Mouse (Mus musculus): ENCODE results near the gene Kcnh7. TPM values are rescaled to one million over a fixed set of nuclear protein-coding genes. Genes with fewer than 3 reads are reported as not detected.
A peak's percentile ranks its signal among the peaks of the same experiment; 100 is the strongest.

Kcnh7 gene
- polyA plus RNA-seq, 1 experiment from 2014 or later, result 2.7 TPM

DNA sequence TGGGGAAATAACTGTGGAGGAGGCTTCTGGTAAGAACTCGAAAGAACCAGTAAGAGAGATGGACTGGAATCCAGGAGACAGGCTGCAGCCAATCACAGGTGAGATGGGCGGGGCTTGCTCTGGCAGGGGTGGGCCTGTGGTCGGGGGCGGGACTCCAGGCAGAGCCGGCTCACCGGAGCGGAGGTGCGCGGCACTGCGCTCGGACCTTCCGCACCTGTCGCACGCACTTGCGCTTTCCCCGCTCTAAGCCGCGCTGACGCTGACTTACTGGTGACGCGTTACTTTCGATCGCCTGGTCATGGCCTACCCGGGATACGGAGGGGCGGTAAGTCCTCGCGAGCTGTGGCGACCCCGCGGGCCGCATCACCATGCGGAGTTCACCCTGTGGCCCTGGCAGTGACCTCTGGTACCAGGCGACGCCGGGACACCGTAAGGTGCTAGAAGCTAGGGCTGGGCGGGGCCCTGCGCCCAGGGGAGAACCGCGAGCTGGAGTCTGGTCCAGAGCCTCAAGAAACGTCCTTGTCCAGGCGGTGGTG, 519.9 kb downstream of the Kcnh7 start, which contains the start of gene Gca:
Gca (plus strand) TSS at position 151 of the 536 bp plus-strand sequence.
- under 1% methylated on average over 43 of the region's 43 CpGs for WGBS
- H3K27ac ChIP-seq (replicated peaks), result peak within 1 kb of the TSS; percentile 42
- H3K36me3 ChIP-seq, result no peaks in the 10 kb centered on the region
- 0 out of 2 replicates have a peak, but pooled peaks cover 8% of the 10 kb centered on the region for H3K4me1 ChIP-seq
- no peaks in the 10 kb centered on the region for H3K9me3 ChIP-seq
- ATAC-seq (ENCODE audit: extremely low read depth, insufficient number of reproducible peaks, low FRiP score, low TSS enrichment), result peak; percentile 88
- H3K27me3 ChIP-seq (replicated peaks), result 0 out of 2 replicates have a peak, but pooled peaks cover 3% of the 10 kb centered on the region
- H3K4me2 ChIP-seq, result peak within 1 kb of the TSS; percentile 92
- peak within 1 kb of the TSS; percentile 84 for H3K4me3 ChIP-seq
- H3K9ac ChIP-seq, result peak within 1 kb of the TSS; percentile 84

DNA sequence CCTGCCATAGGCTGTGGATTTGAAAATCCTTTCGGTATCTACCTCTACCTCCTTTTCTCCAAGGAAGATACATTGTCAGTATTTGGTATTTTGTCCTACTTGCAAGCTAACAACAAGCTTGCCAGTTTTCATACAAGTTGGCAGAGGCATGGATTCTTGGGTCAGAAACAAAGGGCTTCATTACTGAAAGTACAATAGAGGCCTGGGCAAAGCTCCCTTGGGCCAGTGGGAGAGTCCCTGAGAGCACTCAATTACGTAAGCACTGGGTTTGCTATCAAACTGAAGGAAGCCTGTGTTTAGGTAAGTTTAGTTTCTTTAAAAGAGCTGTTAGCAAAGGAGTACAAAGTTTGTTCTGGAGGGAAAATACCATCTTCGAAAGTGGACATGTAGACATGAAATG, 521.5 kb downstream of the Kcnh7 start:
- Histone ChIP-seq H3K4me2 (no peak overlapping the region), H3K4me3 (no peak overlapping the region), H3K27ac (replicated peaks) (no peak overlapping the region), H3K4me1 (0 out of 2 replicates have a peak, but pooled peaks cover 8% of the 10 kb centered on the region), H3K9me3 (no peaks in the 10 kb centered on the region), H3K36me3 (no peaks in the 10 kb centered on the region), H3K9ac (no peak overlapping the region), H3K27me3 (replicated peaks) (0 out of 2 replicates have a peak, but pooled peaks cover 3% of the 10 kb centered on the region)
- no peak for ATAC-seq (ENCODE audit: extremely low read depth, insufficient number of reproducible peaks, low FRiP score, low TSS enrichment)
- 79% methylated on average over 3 of the region's 3 CpGs for WGBS

DNA sequence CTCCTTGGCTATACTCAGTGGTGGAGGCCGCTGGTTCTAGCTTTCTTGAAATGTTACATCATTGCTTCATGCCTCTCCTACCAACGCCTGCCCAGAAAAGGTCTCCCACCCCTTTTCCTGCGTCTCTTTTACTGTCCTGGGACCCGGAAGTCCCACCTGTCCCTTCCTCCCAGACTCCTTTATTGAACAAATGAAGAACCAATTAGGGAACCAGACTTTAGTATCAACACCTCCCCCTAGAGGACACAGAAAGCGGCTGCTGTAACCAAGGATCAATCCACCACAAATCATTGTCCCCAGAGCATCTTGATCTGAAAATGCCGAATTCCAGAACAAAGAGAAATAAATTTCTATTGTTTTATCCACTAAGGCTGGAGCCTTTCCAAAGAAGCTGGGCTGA, 523.5 kb downstream of the Kcnh7 start:
- H3K4me3 ChIP-seq, result no peak overlapping the region

DNA sequence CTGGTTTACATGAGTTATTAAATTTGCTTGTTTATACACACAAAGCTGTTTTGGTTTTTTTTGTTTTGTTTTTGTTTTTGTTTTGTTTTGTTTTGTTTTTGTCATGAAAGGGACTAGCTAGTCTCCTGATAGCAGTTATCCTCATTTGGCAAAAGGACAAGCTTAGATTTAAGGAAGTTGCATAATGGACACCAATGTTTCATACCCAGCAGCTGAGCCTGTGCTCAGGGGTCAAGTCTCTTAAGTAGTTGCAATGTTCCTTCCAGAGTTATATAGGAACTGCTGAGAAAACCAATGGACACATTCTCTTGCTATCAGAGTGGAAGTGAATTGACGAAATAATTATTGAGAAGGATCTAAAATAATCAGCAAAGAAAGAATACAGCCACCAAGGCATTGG, 528.0 kb downstream of the Kcnh7 start:
- 0 out of 2 replicates have a peak, but pooled peaks cover 12% of the 10 kb centered on the region for H3K4me1 ChIP-seq
- no peak overlapping the region for H3K4me3 ChIP-seq
- no peak overlapping the region for H3K9ac ChIP-seq
- WGBS, result 80% methylated on average over 1 of the region's 1 CpGs
- ATAC-seq (ENCODE audit: extremely low read depth, insufficient number of reproducible peaks, low FRiP score, low TSS enrichment), result no peak
- H3K27me3 ChIP-seq (replicated peaks), result no peaks in the 10 kb centered on the region; the same call in 1 of the 2 replicates
- H3K27ac ChIP-seq (replicated peaks), result no peak overlapping the region
- no peak overlapping the region for H3K4me2 ChIP-seq
- no peaks in the 10 kb centered on the region for H3K9me3 ChIP-seq
- H3K36me3 ChIP-seq, result no peaks in the 10 kb centered on the region

More for the DNA sequence above, 523.5 kb downstream of the Kcnh7 start:
- H3K4me1 ChIP-seq, result 0 out of 2 replicates have a peak, but pooled peaks cover 9% of the 10 kb centered on the region
- no peak overlapping the region for H3K4me2 ChIP-seq
- ATAC-seq (ENCODE audit: extremely low read depth, insufficient number of reproducible peaks, low FRiP score, low TSS enrichment), result no peak
- WGBS, result 45% methylated on average over 6 of the region's 6 CpGs
- no peaks in the 10 kb centered on the region for H3K9me3 ChIP-seq
- no peaks in the 10 kb centered on the region for H3K36me3 ChIP-seq
- H3K9ac ChIP-seq, result no peak overlapping the region
- no peak overlapping the region for H3K27ac ChIP-seq (replicated peaks)
- H3K27me3 ChIP-seq (replicated peaks), result peaks cover 3% of the 10 kb centered on the region; the same call in 1 of the 2 replicates

DNA sequence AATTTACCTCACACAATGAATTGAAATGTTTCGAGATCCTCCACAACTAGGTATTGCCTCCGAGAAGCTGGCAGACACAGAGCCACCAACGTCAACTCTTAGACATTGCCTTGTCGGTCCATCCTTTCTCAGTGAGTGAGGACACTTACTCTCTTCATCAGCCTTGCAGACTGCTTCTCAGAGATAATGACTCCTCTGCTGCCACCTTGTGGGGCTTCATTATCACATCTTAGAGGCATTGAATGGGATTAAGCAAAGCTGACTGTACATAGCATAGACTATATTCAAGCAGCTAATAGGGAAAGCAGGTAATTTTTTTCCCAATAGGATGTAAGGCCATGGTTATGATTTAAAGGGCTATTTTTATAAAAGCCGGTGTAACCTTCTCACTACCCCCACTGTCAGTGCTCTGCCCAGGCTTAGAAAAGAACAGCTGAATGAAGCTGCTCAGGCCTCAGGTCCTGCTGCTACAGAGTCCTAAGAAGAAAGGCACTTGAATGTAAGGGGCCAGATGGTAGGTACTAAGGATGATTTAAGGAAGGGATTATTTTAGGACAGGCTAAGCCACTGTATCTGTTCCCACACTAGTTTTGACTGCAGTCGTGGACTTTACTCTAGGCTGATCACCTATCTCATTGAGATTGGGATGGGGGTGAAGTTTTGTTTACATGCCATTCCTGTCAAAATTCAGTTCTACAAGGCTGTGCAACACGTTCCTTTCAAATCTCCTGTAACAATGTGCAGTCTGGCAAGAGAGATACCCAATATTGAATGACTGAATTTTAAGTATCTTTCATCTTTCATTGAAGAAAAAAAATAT, 529.4 kb downstream of the Kcnh7 start:
- H3K4me1 ChIP-seq, result 0 out of 2 replicates have a peak, but pooled peaks cover 15% of the 10 kb centered on the region
- no peak overlapping the region for H3K9ac ChIP-seq
- H3K4me2 ChIP-seq, result no peak overlapping the region
- H3K36me3 ChIP-seq, result no peaks in the 10 kb centered on the region
- H3K4me3 ChIP-seq, result no peak overlapping the region
- H3K27ac ChIP-seq (replicated peaks), result no peak overlapping the region
- no peaks in the 10 kb centered on the region for H3K9me3 ChIP-seq
- no peaks in the 10 kb centered on the region; the same call in 1 of the 2 replicates for H3K27me3 ChIP-seq (replicated peaks)
- WGBS, result 36% methylated on average over 7 of the region's 7 CpGs
- no peak for ATAC-seq (ENCODE audit: extremely low read depth, insufficient number of reproducible peaks, low FRiP score, low TSS enrichment)

DNA sequence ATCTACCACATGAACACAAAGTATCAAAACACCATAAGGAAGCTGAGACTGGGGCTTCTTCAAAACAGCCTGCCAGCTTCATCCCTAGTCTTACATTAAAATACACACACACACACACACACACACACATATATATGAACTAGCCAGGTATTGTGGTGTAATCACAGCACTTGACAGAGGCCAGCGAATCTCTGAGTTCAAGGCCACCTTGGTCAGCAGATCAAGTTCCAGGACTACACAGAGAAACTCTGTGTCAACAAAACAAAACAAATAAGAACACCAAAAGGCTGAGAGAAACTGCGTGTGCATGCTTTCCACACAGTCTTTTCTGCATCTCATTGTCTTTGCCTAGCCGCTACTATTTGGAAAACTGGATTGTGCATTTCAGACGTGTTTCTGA, 531.6 kb downstream of the Kcnh7 start:
- WGBS, result 73% methylated on average over 4 of the region's 4 CpGs
- H3K4me3 ChIP-seq, result no peak overlapping the region

DNA sequence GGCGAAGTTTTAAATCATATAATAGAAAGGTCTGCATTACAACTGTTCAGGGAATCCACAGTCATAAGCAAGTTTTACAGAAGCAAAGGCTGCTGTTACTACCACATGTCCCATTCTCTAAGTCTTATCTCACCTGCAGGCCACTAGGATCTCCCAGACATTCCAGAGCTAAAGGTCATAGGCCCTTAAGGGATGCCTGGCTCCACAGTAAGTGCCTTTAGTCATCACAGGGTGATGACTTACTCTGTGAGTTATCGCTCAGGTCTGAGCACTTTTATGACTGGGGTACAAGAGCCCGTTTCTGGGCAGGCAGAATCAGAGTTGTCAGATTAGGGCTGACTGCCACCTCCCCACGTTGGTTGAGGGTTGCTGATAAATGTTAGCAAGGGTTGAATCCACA, 532.2 kb downstream of the Kcnh7 start:
- H3K27me3 ChIP-seq (replicated peaks), result no peaks in the 10 kb centered on the region; the same call in 1 of the 2 replicates
- no peaks in the 10 kb centered on the region for H3K9me3 ChIP-seq
- no peaks in the 10 kb centered on the region for H3K36me3 ChIP-seq
- peaks cover 17% of the 10 kb centered on the region for H3K4me1 ChIP-seq
- ATAC-seq (ENCODE audit: extremely low read depth, insufficient number of reproducible peaks, low FRiP score, low TSS enrichment), result no peak
- H3K27ac ChIP-seq (replicated peaks), result no peak overlapping the region
- no peak overlapping the region for H3K9ac ChIP-seq
- no peak overlapping the region for H3K4me3 ChIP-seq
- 51% methylated on average over 4 of the region's 4 CpGs for WGBS
- no peak overlapping the region for H3K4me2 ChIP-seq

More for the DNA sequence above, 531.6 kb downstream of the Kcnh7 start:
- Histone ChIP-seq H3K4me2 (no peak overlapping the region), H3K4me1 (0 out of 2 replicates have a peak, but pooled peaks cover 15% of the 10 kb centered on the region), H3K9ac (no peak overlapping the region), H3K9me3 (no peaks in the 10 kb centered on the region), H3K36me3 (no peaks in the 10 kb centered on the region), H3K27me3 (replicated peaks) (no peaks in the 10 kb centered on the region; the same call in 1 of the 2 replicates), H3K27ac (replicated peaks) (no peak overlapping the region)
- ATAC-seq (ENCODE audit: extremely low read depth, insufficient number of reproducible peaks, low FRiP score, low TSS enrichment), result no peak

DNA sequence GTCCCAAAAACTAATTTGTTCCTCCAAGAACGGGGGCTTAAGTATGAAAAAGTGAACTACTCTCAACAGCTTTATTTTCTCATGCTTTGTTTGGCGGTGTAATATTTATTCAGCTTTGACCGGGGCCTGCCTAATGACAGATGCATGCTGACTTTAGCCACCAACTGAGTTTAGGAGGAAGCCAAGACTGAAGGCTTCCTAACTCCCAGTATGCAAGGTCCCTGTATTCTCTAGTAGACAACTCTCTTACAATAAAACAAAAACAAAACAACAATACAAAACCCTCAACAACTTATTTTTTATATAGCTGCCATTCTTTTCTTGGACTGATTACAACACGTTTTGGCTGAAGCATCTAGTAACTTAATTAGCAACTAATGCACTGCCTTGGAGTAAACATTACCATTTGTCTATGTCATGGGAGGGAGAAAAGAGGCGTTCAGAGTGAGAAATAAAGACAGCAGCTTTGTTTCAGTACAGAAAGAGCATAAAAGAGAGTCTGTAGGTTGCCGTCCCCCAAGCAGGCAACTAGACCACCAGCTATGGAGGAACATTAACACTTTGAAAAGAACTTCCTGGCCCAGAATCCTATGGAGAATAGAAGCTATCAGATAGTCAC, 537.3 kb downstream of the Kcnh7 start:
- Histone ChIP-seq H3K9me3 (no peaks in the 10 kb centered on the region), H3K4me1 (peaks cover 18% of the 10 kb centered on the region), H3K27ac (replicated peaks) (peak overlapping the region; percentile 78; the same call in 1 of the 2 replicates), H3K36me3 (no peaks in the 10 kb centered on the region), H3K4me2 (peak overlapping the region; percentile 76), H3K27me3 (replicated peaks) (no peaks in the 10 kb centered on the region), H3K9ac (peak overlapping the region; percentile 83), H3K4me3 (peak overlapping the region; percentile 71)
- 30% methylated on average over 6 of the region's 6 CpGs for WGBS
- ATAC-seq (ENCODE audit: extremely low read depth, insufficient number of reproducible peaks, low FRiP score, low TSS enrichment), result no peak

DNA sequence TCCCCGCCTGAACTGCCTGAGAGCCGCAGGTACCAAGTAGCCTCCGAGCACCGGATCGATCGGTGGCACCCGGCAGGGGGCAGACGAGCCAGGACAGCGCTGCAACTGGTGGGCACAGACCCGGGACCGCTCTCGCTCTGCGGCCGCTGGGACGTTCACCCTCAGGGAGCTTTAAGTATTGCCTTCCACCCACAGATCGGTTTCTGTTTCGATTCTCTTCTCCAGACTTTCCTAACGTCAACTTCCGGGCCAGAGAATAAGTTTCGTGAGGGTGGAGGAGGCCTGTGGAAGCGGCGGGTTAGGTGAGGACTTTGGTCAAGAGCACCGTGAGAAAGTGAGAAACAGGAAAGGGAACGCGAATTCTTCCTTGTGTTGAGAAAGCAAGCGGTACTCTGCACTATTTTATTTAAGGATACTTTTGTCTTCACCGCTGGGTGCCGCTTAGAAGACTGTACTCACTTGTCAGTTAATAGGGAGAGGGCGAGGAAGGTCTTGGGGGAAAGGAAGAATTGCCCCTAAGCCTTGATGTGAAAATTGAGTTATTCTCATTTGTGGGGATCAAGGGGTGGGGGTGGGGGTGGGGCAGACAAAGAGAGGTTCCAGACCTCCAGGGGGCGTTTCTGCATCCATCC, 538.0 kb downstream of the Kcnh7 start, which contains the start of gene Ifih1:
Ifih1 (minus strand) TSS at position 242 of the 632 bp plus-strand sequence.
- Histone ChIP-seq H3K27me3 (replicated peaks) (no peaks in the 10 kb centered on the region), H3K36me3 (no peaks in the 10 kb centered on the region), H3K4me3 (peak within 1 kb of the TSS; percentile 71), H3K4me1 (peaks cover 18% of the 10 kb centered on the region), H3K9ac (peak within 1 kb of the TSS; percentile 83), H3K9me3 (no peaks in the 10 kb centered on the region), H3K27ac (replicated peaks) (peak within 1 kb of the TSS; percentile 78), H3K4me2 (peak within 1 kb of the TSS; percentile 76)
- peak; percentile 74; the same call in 1 of the 2 replicates for ATAC-seq (ENCODE audit: extremely low read depth, insufficient number of reproducible peaks, low FRiP score, low TSS enrichment)
- under 1% methylated on average over 30 of the region's 30 CpGs for WGBS

DNA sequence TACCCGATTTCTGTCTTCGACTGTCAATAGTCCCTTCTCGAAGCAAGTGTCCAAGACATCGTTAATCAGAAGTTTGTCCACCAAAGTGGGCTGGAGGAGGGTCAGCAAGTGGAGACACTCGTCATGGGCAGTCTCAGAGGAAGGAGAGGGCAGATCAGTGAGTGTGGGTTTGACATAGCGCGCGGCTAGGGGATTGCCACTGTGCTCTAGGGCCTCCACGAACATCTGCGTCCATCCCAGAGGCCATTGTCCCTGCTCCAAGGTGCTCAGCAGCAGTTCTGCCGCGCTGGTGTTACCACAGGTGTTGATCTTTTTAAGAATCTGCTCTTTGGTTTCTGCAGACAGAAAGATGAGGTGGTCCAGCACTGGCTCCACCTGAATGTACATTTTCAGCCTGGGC, 538.6 kb downstream of the Kcnh7 start:
- no peaks in the 10 kb centered on the region for H3K27me3 ChIP-seq (replicated peaks)
- H3K4me1 ChIP-seq, result peaks cover 18% of the 10 kb centered on the region
- no peaks in the 10 kb centered on the region for H3K9me3 ChIP-seq
- 37% methylated on average over 12 of the region's 12 CpGs for WGBS
- no peak overlapping the region for H3K27ac ChIP-seq (replicated peaks)
- no peaks in the 10 kb centered on the region for H3K36me3 ChIP-seq
- ATAC-seq (ENCODE audit: extremely low read depth, insufficient number of reproducible peaks, low FRiP score, low TSS enrichment), result no peak
- H3K4me2 ChIP-seq, result peak overlapping the region; percentile 76
- peak overlapping the region; percentile 71 for H3K4me3 ChIP-seq
- peak overlapping the region; percentile 83 for H3K9ac ChIP-seq
